Mouse (Mus musculus) bone marrow macrophage, adult 2 months (primary cell): ENCODE measurements around the gene Arf6. TPM values are rescaled to one million over a fixed set of nuclear protein-coding genes. Genes with fewer than 3 reads are reported as not detected.

Experiments used
- H3K27ac ChIP-seq: 2 replicates; pipeline ENCODE4 v1.5.1; 2012; ENCODE audit warnings: low read depth, low read length; ENCODE audit not compliant: insufficient read depth
- H3K4me1 ChIP-seq: 2 replicates; pipeline ENCODE4 v1.6.1; 2012; ENCODE audit warnings: low read length; ENCODE audit not compliant: control insufficient read depth, insufficient read depth
- H3K4me3 ChIP-seq: 2 replicates; pipeline ENCODE4 v1.5.1; 2012; ENCODE audit warnings: mild to moderate bottlenecking, low read length, moderate library complexity; ENCODE audit not compliant: insufficient read depth
- CTCF ChIP-seq: IDR thresholded peaks from 2 replicates; pipeline ENCODE4 v1.5.1; 2012; ENCODE audit warnings: low read depth, mild to moderate bottlenecking, low read length, moderate library complexity
- POLR2A ChIP-seq: IDR thresholded peaks from 2 replicates; pipeline ENCODE4 v1.6.1; 2012; ENCODE audit warnings: mild to moderate bottlenecking, low read depth, low read length, borderline replicate concordance
- polyA plus RNA-seq: library from polyadenylated mRNA; stranded (reverse); fragments of >200 nt; gene quantifications from 2 replicates; pipeline ENCODE4 v1.2.4, GENCODE M21; 2012; ENCODE audit not compliant: missing spikeins, insufficient read depth, insufficient read length

Gene Arf6
- polyA plus RNA-seq: 162 and 174 TPM in 2 replicates

DNA sequence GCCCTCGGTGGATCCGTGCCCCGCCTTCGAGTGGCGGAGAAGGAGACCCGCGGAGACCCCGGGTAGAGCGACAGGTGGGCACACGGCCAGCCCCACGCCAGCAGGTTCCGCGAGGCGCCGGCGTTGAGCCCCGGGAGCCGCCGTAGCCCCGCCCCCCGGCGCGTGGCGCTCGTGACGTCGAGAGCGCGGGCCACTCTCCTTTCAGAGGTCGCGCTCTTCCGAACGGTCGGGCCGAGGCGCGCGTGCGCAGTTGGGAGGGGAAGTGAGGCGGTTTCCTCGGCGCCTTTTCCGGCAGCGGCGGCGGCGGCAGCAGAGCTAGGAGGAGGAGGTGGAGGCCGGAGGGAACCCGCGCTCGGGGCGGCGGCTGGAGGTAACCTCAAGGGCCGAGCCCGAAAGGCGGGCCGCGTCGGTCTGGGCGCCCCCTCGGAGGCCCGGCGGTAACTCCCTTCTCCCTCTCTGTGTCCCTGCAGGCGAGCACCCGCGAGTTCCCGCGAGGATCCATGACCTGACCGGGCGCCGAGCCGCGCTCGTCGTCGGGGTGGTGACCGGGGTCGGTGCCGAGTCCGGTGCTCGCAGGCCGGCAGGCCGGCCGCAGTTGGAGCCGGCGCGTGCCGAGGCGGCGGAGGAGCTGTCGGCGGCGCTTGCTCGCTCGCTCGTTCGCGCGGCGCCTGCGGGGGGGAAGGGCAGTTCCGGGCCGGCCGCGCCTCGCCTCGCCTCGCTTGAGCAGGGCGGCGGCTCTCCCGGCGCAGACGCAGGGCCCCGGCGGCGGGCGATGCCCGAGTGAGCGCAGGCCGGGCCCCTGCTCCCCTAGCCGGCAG is at the start of gene Arf6, which contains the start of gene Gm9887:
Arf6 (plus strand) TSS at position 297 of the 818 bp plus-strand sequence.
Gm9887 (minus strand) TSS at position 605 of the 818 bp plus-strand sequence.
- H3K4me3 ChIP-seq: peak within 1 kb of the TSS; percentile 90
- H3K27ac ChIP-seq: peak within 1 kb of the TSS; percentile 91
- no peak for TF ChIP-seq CTCF
- TF ChIP-seq POLR2A: no peak
- H3K4me1 ChIP-seq: peaks cover 10% of the 10 kb centered on the region

DNA sequence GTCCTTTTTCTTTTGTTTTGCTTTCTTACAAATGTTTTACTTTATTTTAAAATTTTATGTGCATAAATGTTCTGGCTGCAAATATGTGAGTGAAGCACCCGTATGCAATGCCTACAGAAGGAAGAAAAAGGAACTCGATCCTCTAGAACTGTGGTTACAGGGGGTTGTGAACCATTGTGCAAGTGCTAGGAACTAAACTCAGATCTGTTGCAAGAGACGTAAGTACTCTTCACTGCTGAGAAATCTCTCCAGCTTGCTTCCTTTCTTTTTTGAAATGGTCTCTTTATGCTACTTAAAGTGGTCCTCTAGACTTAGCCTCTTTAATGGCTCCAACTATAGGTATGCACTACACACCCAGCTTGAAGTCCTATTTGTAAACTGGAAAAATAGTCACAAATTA is 40.8 kb upstream of the Arf6 start:
- H3K4me1 ChIP-seq: peaks cover 13% of the 10 kb centered on the region
- TF ChIP-seq CTCF (no peak), POLR2A (no peak)
- peak overlapping the region; percentile 78; the same call in 1 of the 2 replicates for H3K27ac ChIP-seq
- H3K4me3 ChIP-seq: no peak overlapping the region

GRCm38 (mm10) chr12:69332147-69332546 is 39.8 kb upstream of the Arf6 start:
- peaks cover 13% of the 10 kb centered on the region for H3K4me1 ChIP-seq
- TF ChIP-seq CTCF (no peak), POLR2A (no peak)
- H3K4me3 ChIP-seq: no peak overlapping the region
- H3K27ac ChIP-seq: peak overlapping the region; percentile 92

DNA sequence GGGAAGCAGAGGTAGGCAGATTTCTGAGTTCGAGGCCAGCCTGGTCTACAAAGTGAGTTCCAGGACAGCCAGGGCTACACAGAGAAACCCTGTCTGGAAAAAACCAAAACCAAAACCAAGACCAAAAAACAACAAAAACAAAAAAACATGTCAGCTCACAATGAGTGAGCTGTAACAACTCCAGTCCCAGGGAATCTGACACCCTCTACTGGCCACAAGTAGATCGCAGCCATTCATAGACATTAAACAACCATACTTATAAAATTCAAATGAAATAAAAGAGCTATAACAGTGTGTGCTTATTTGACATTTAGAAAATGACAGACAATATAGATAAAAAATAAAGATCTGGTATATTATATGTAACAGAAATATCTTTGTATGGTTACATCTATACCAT is 38.4 kb upstream of the Arf6 start:
- H3K27ac ChIP-seq: no peak overlapping the region
- H3K4me1 ChIP-seq: peaks cover 13% of the 10 kb centered on the region
- no peak overlapping the region for H3K4me3 ChIP-seq
- TF ChIP-seq CTCF: no peak
- TF ChIP-seq POLR2A: no peak

DNA sequence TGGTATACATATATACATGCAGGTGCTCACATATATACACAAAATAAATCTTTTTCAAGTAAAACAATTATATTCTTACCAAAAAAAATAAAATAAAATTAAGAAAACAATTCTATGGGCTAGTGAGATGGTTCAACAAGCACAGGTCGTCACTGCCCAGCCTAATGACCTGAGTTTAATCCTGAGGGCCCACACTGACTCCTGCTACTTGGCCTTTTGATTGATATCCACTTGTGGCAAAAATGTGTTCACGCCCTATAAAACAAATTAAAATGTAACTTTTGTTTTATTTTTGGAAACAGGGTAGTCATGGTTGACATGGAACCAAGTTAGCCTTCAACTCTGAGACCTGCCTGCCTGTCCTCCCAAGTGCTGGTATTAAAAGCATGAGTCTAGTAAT is 22.0 kb upstream of the Arf6 start:
- TF ChIP-seq CTCF (no peak), POLR2A (no peak)
- Histone ChIP-seq H3K4me3 (no peak overlapping the region), H3K27ac (no peak overlapping the region), H3K4me1 (no peaks in the 10 kb centered on the region)

DNA sequence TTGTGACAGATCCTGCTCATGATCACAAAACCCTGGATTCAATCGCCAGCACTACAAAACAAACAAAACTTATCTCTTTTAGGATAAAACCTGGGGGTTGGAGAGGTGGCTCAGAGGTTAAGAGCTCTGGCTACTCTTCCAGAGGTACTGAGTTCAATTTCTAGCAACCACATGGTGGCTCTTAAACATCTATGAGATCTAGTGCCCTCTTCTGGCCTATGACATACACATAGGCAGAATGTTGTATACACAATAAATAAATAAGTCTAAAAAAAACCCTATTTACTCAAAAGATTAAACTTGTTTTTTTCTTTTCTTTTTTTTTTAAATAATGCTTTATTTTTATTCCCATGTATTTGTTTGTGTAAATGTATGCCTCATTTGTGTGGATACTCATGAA is 20.3 kb upstream of the Arf6 start:
- no peak overlapping the region for H3K27ac ChIP-seq
- H3K4me1 ChIP-seq: peaks cover 5% of the 10 kb centered on the region
- H3K4me3 ChIP-seq: no peak overlapping the region
- TF ChIP-seq POLR2A: no peak
- no peak for TF ChIP-seq CTCF

- peak within 1 kb of the TSS; percentile 82 for H3K4me3 ChIP-seq
- peak within 1 kb of the TSS; percentile 31 for H3K27ac ChIP-seq
- peak; percentile 71; the same call in 1 of the 2 replicates for TF ChIP-seq POLR2A
- TF ChIP-seq CTCF: no peak
- H3K4me1 ChIP-seq: peaks cover 5% of the 10 kb centered on the region
Observed at GRCm38 (mm10) chr12:69356546-69357299, 15.2 kb upstream of the Arf6 start, which contains the start of gene Nemf. TSS of gene Nemf (minus strand) at chr12:69357165.

DNA sequence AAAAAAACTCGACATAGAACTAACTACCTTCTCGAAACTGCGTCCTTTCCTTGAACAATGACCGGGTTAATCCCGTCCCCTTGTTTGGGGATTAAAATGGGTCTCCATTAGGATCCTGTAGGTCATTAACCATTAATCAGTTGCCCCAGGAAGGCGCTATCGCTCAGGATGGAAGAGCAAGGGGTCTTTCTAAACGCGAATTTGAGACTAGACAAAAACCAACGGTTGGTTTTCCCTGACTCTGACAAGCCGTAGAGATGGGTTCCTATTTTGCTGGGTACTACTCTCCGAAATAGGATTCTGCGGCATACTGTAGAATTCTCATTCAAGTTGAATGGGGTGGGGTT is 14.7 kb upstream of the Arf6 start:
- no peak overlapping the region; the same call in 1 of the 2 replicates for H3K27ac ChIP-seq
- no peak for TF ChIP-seq POLR2A
- no peak for TF ChIP-seq CTCF
- peaks cover 7% of the 10 kb centered on the region for H3K4me1 ChIP-seq
- peak overlapping the region; percentile 82 for H3K4me3 ChIP-seq

DNA sequence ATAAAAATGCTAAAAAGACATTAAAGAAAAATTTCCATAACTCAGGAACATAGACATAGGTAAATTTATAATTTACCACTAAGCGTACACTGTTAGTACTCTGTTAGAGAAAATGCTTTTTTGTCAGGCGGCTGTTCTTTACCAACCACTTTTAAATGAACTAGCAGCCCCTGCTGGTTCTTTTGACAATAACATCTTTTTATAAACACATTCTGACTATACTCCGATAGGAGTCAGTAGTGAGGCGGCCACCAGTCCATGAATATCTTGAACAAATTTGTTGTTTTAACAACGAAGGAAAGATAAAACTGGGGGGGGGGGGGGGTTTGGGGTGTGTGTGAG is 11.3 kb upstream of the Arf6 start:
- Histone ChIP-seq H3K27ac (no peak overlapping the region), H3K4me3 (no peak overlapping the region), H3K4me1 (peaks cover 13% of the 10 kb centered on the region)
- TF ChIP-seq POLR2A (no peak), CTCF (no peak)
